Comparison of ENCODE assay signal across 21 mouse cellular contexts in the genomic region with DNA sequence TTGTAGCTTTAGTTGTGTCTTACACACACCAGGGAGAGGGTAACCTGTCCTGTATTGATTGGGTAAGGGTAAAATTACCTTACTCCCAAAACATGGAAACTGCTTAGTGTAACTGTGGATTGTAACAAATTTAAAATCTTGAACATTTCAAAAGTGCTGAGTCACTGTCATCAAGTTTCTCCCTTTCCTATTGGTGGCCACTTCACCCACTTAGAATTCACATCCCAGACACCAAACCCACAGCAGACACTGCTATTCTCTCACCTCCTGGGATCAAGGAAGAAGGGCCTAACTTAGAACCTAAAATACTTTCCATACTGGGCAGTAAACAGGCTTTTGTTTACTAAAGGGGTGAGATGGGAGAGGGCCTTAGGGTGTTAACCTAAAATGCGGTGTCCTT. TPM values are rescaled to one million over a fixed set of nuclear protein-coding genes. Genes with fewer than 3 reads are reported as not detected.
DNase-seq lines count a peak whose midpoint lies in the region; ATAC-seq and TF ChIP-seq lines count a peak whose summit lies in the region.
"Had no signal": no experiment of that assay in that cellular context is flagged by ENCODE, and none has a peak within 500 bp of the region (broad histone marks: within the 10 kb centered on the region; RNA-seq: fewer than 3 reads in every experiment).

No protein-coding gene starts in this region.

- TF ChIP-seq RAD21 in CH12.LX (IDR thresholded peaks at IDR 0.05; ENCODE audit: low read depth, low read length): no peak

- H3K79me2 ChIP-seq in CH12.LX (replicated peaks; ENCODE audit: control insufficient read depth, extremely low read depth, insufficient read depth, poor library complexity, severe bottlenecking): peaks cover 25% of the 10 kb centered on the region

- no peak overlapping the region for H3K4me2 ChIP-seq in heart, postnatal 0 days (ENCODE audit: low read depth, low read length)
- no peak overlapping the region for H3K4me2 ChIP-seq in CH12.LX (ENCODE audit: insufficient read depth, low read depth, poor library complexity, severe bottlenecking)
- no peak overlapping the region for H3K4me2 ChIP-seq in liver, embryonic 12.5 days
- H3K4me2 ChIP-seq in forebrain, embryonic 13.5 days: no peak overlapping the region
- H3K4me2 ChIP-seq: embryonic facial prominence, embryonic 12.5 days; heart, embryonic 13.5 days; limb, embryonic 12.5 days; lung, embryonic 15.5 days; midbrain, embryonic 15.5 days; stomach, embryonic 15.5 days had no signal

- 100% methylated on average over 1 of the region's 1 CpGs for WGBS in heart, postnatal 0 days
- WGBS in heart, embryonic 10.5 days: 80% methylated on average over 1 of the region's 1 CpGs
- 94% methylated on average over 1 of the region's 1 CpGs for WGBS in liver, embryonic 12.5 days (ENCODE audit: insufficient replicate concordance)
- 93% methylated on average over 1 of the region's 1 CpGs for WGBS in forebrain, embryonic 13.5 days

- in situ Hi-C loops in CH12.LX (cut with MboI; ENCODE audit: low pct_ligation_motif_present, low pct_unique_long_range_greater_than_20kb, low sequenced_read_pairs): no loop called here

- 0 out of 2 replicates have a peak overlapping the region, but pooled peaks have one; percentile 0 for H3K27ac ChIP-seq in heart, postnatal 0 days (ENCODE audit: low read depth)
- no peak overlapping the region for H3K27ac ChIP-seq in heart, embryonic 10.5 days
- H3K27ac ChIP-seq in CH12.LX (ENCODE audit: insufficient read depth, low read depth): peak overlapping the region; percentile 67
- peak overlapping the region; percentile 68 for H3K27ac ChIP-seq in liver, embryonic 12.5 days
- no peak overlapping the region for H3K27ac ChIP-seq in forebrain, embryonic 13.5 days
- H3K27ac ChIP-seq: embryonic facial prominence, embryonic 12.5 days; heart, embryonic 13.5 days; limb, embryonic 12.5 days; lung, embryonic 15.5 days; midbrain, embryonic 15.5 days; stomach, embryonic 15.5 days had no signal

- H3K4me1 ChIP-seq in heart, postnatal 0 days (ENCODE audit: control insufficient read depth, insufficient read depth): no peaks in the 10 kb centered on the region
- H3K4me1 ChIP-seq in heart, embryonic 10.5 days: peaks cover 19% of the 10 kb centered on the region
- H3K4me1 ChIP-seq in CH12.LX (ENCODE audit: control insufficient read depth in 1 of 2, insufficient read depth in 2 of 2): peaks cover 7 to 30% of the 10 kb centered on the region in 2 experiments; a peak in 3 of 4 replicates
- peaks cover 33% of the 10 kb centered on the region for H3K4me1 ChIP-seq in liver, embryonic 12.5 days
- no peaks in the 10 kb centered on the region for H3K4me1 ChIP-seq in forebrain, embryonic 13.5 days
- H3K4me1 ChIP-seq: embryonic facial prominence, embryonic 12.5 days; limb, embryonic 12.5 days; lung, embryonic 15.5 days; stomach, embryonic 15.5 days had no signal

- no peak overlapping the region for H3K4me3 ChIP-seq in heart, postnatal 0 days (ENCODE audit: low read depth, low read length)
- no peak overlapping the region for H3K4me3 ChIP-seq in heart, embryonic 10.5 days
- H3K4me3 ChIP-seq in CH12.LX (replicated peaks in 1 of 3; ENCODE audit: low read depth in 2 of 3, low read length in 2 of 3, poor library complexity in 1 of 3): no peak overlapping the region
- H3K4me3 ChIP-seq in liver, embryonic 12.5 days: no peak overlapping the region
- no peak overlapping the region for H3K4me3 ChIP-seq in forebrain, embryonic 13.5 days
- H3K4me3 ChIP-seq: embryonic facial prominence, embryonic 12.5 days; heart, embryonic 13.5 days; limb, embryonic 12.5 days; lung, embryonic 15.5 days; midbrain, embryonic 15.5 days; stomach, embryonic 15.5 days had no signal

- no peaks in the 10 kb centered on the region for H3K27me3 ChIP-seq in heart, postnatal 0 days (ENCODE audit: control insufficient read depth, insufficient read depth, low read length)
- no peaks in the 10 kb centered on the region for H3K27me3 ChIP-seq in heart, embryonic 10.5 days (ENCODE audit: insufficient read depth, poor library complexity, severe bottlenecking)
- H3K27me3 ChIP-seq in CH12.LX (replicated peaks): no peaks in the 10 kb centered on the region
- H3K27me3 ChIP-seq in liver, embryonic 12.5 days (replicated peaks): no peaks in the 10 kb centered on the region
- H3K27me3 ChIP-seq in forebrain, embryonic 13.5 days: no peaks in the 10 kb centered on the region
- H3K27me3 ChIP-seq: embryonic facial prominence, embryonic 12.5 days; heart, embryonic 13.5 days; limb, embryonic 12.5 days; lung, embryonic 15.5 days; midbrain, embryonic 15.5 days; stomach, embryonic 15.5 days had no signal

- dilution Hi-C loops in CH12.LX (cut with MboI; ENCODE audit: extremely low pct_ligation_motif_present, extremely low pct_unique_long_range_greater_than_20kb, low sequenced_read_pairs): no loop called here

- H3K9me3 ChIP-seq in heart, postnatal 0 days (replicated peaks; ENCODE audit: control insufficient read depth, low read length): no peaks in the 10 kb centered on the region
- no peaks in the 10 kb centered on the region for H3K9me3 ChIP-seq in heart, embryonic 10.5 days
- H3K9me3 ChIP-seq in CH12.LX (replicated peaks; ENCODE audit: low read length): no peaks in the 10 kb centered on the region
- no peaks in the 10 kb centered on the region for H3K9me3 ChIP-seq in liver, embryonic 12.5 days (replicated peaks)
- no peaks in the 10 kb centered on the region for H3K9me3 ChIP-seq in forebrain, embryonic 13.5 days (replicated peaks)
- H3K9me3 ChIP-seq: embryonic facial prominence, embryonic 12.5 days; heart, embryonic 13.5 days; limb, embryonic 12.5 days; lung, embryonic 15.5 days; midbrain, embryonic 15.5 days; stomach, embryonic 15.5 days had no signal

- DNase-seq in heart, postnatal 0 days (ENCODE audit: low spot score): no peak
- no peak for DNase-seq in heart, embryonic 10.5 days (ENCODE audit: low spot score)
- DNase-seq in CH12.LX (ENCODE audit: extremely low read depth) (no peak), ZHBTc4 (ENCODE audit: low read depth, low spot score) (peak; percentile 58)
- DNase-seq in ovary, postnatal 36 days (ENCODE audit: low spot score): no peak
- DNase-seq in T-cell, adult 2 months (ENCODE audit: low spot score): no peak
- DNase-seq: cerebellum, adult 18-20 months; heart, postnatal 4 days; kidney, adult 18-20 months; kidney, postnatal 25 days; right cerebral cortex, adult 18-20 months; thymus, adult 2 months had no signal

- no peak; the same call in 1 of the 2 replicates for TF ChIP-seq POLR2A in CH12.LX (IDR thresholded peaks at IDR 0.05; ENCODE audit: low read depth, low read length)

- no peak for ATAC-seq in heart, postnatal 0 days (ENCODE audit: insufficient read depth, low read depth)
- ATAC-seq in liver, embryonic 12.5 days: 0 out of 2 replicates have a peak, but pooled peaks have one; percentile 24
- no peak for ATAC-seq in forebrain, embryonic 13.5 days
- ATAC-seq: hindbrain, embryonic 16.5 days; midbrain, embryonic 15.5 days had no signal

- TF ChIP-seq EP300 in heart, postnatal 0 days (IDR thresholded peaks at IDR 0.05; ENCODE audit: low read depth): no peak
- TF ChIP-seq EP300 in CH12.LX (IDR thresholded peaks at IDR 0.05; ENCODE audit: low read length): no peak

- H3K9ac ChIP-seq in heart, postnatal 0 days (replicated peaks; ENCODE audit: low read depth, low read length): no peak overlapping the region
- H3K9ac ChIP-seq in CH12.LX (ENCODE audit: insufficient read depth, low read depth): no peak overlapping the region
- no peak overlapping the region for H3K9ac ChIP-seq in liver, embryonic 12.5 days
- H3K9ac ChIP-seq in forebrain, embryonic 13.5 days: no peak overlapping the region
- H3K9ac ChIP-seq: embryonic facial prominence, embryonic 12.5 days; heart, embryonic 13.5 days; limb, embryonic 12.5 days; lung, embryonic 15.5 days; midbrain, embryonic 15.5 days; stomach, embryonic 15.5 days had no signal

- no peak for TF ChIP-seq CTCF in heart, postnatal 0 days (IDR thresholded peaks at IDR 0.05; ENCODE audit: low read depth)
- no peak for TF ChIP-seq CTCF in CH12.LX (conservative IDR thresholded peaks at IDR 0.05 in 1 of 2, IDR thresholded peaks at IDR 0.05 in 1 of 2; ENCODE audit: low read depth in 2 of 2, low read length in 2 of 2)

- peaks cover 67% of the 10 kb centered on the region for H3K36me3 ChIP-seq in heart, postnatal 0 days (replicated peaks; ENCODE audit: control insufficient read depth, insufficient read depth, low read length)
- H3K36me3 ChIP-seq in heart, embryonic 10.5 days: peaks cover 80% of the 10 kb centered on the region
- peaks cover 82 to 94% of the 10 kb centered on the region in 2 experiments for H3K36me3 ChIP-seq in CH12.LX (replicated peaks in 1 of 2; ENCODE audit: control insufficient read depth in 1 of 2, insufficient read depth in 1 of 2, low read length in 1 of 2)
- peaks cover 83% of the 10 kb centered on the region for H3K36me3 ChIP-seq in liver, embryonic 12.5 days
- H3K36me3 ChIP-seq in forebrain, embryonic 13.5 days (ENCODE audit: poor library complexity, severe bottlenecking): peaks cover 61% of the 10 kb centered on the region

TF ChIP-seq in CH12.LX, 34 proteins besides CTCF, POLR2A, EP300 and RAD21:
- TF ChIP-seq HCFC1 (IDR thresholded peaks at IDR 0.05; ENCODE audit: low read depth, low read length) (no peak), MAFK (IDR thresholded peaks at IDR 0.05; ENCODE audit: insufficient replicate concordance, low read length) (peak; percentile 72), POLR2AphosphoS2 (IDR thresholded peaks at IDR 0.05; ENCODE audit: low read depth, low read length) (peak; percentile 76; the same call in 1 of the 2 replicates)

RNA-seq across cellular contexts. Expression of gene Tomm20, which starts 13.4 kb away (rescaled TPM):
- 52.6 and 65.3 TPM in 2 replicates for total RNA-seq in heart, postnatal 0 days (2014; rRNA removed; ENCODE audit: low replicate concordance)
- polyA plus RNA-seq in heart, postnatal 0 days (2015; fragmentation: Nextera tagmentation; extraction: Ambion mirVana): 203 and 213 TPM in 2 replicates
- 276 and 307 TPM in 2 replicates for polyA plus RNA-seq in heart, embryonic 10.5 days (2016; fragmentation: Nextera tagmentation; extraction: Ambion mirVana)
- total RNA-seq in CH12.LX (2012; rRNA removed): 337 and 394 TPM in 2 replicates
- total RNA-seq in CH12.LX (2014; rRNA removed): 130 and 151 TPM in 2 replicates
- 513 TPM in 2 replicates for polyA plus RNA-seq in CH12.LX (2012; ENCODE audit: insufficient read length, low read depth)
- 219 and 232 TPM in 2 replicates for polyA plus RNA-seq in liver, embryonic 12.5 days (2016; fragmentation: Nextera tagmentation; extraction: Ambion mirVana)
- 207 and 209 TPM in 2 replicates for polyA plus RNA-seq in forebrain, embryonic 13.5 days (2015; fragmentation: Nextera tagmentation; extraction: Ambion mirVana)

RNA-seq across cellular contexts. Expression of gene Rbm34, which starts 38.6 kb away (rescaled TPM):
- 1.3 and 3.9 TPM in 2 replicates for total RNA-seq in heart, postnatal 0 days (2014; rRNA removed; ENCODE audit: low replicate concordance)
- polyA plus RNA-seq in heart, postnatal 0 days (2015; fragmentation: Nextera tagmentation; extraction: Ambion mirVana): 8.0 and 8.8 TPM in 2 replicates
- 14.0 and 25.0 TPM in 2 replicates for polyA plus RNA-seq in heart, embryonic 10.5 days (2016; fragmentation: Nextera tagmentation; extraction: Ambion mirVana)
- 24.8 and 29.8 TPM in 2 replicates for total RNA-seq in CH12.LX (2012; rRNA removed)
- 42.7 and 47.2 TPM in 2 replicates for total RNA-seq in CH12.LX (2014; rRNA removed)
- polyA plus RNA-seq in CH12.LX (2012; ENCODE audit: insufficient read length, low read depth): 42.3 and 52.4 TPM in 2 replicates
- 22.5 and 24.6 TPM in 2 replicates for polyA plus RNA-seq in liver, embryonic 12.5 days (2016; fragmentation: Nextera tagmentation; extraction: Ambion mirVana)
- 24.0 and 25.7 TPM in 2 replicates for polyA plus RNA-seq in forebrain, embryonic 13.5 days (2015; fragmentation: Nextera tagmentation; extraction: Ambion mirVana)

Comparison
In these comparisons a context has a peak if more than half of its experiments do, and no peak if none do; other contexts are left out.
1. H3K27ac ChIP-seq: peak in heart, postnatal 0 days (single experiment), CH12.LX (single experiment) and liver, embryonic 12.5 days (single experiment); none in heart, embryonic 10.5 days (single experiment) and forebrain, embryonic 13.5 days (single experiment).